Mouse (Mus musculus) CH12.LX (cell line): ENCODE results near the gene Rora. TPM values are rescaled to one million over a fixed set of nuclear protein-coding genes. Genes with fewer than 3 reads are reported as not detected.
A peak's percentile ranks its signal among the peaks of the same experiment; 100 is the strongest.

Experiments
- DNase-seq: peaks from one replicate; pipeline ENCODE4 v3.0.0-alpha.2; 2013; ENCODE audit errors: extremely low read depth
- H3K27ac ChIP-seq: 2 replicates; pipeline ENCODE4 v1.5.1; 2012; ENCODE audit warnings: low read depth, mild to moderate bottlenecking, control low read depth, moderate library complexity; ENCODE audit not compliant: insufficient read depth
- H3K27me3 ChIP-seq: replicated peaks from 2 replicates; pipeline ENCODE3; 2012; ENCODE audit warnings: inconsistent platforms
- H3K36me3 ChIP-seq, 2 experiments: replicated peaks in 1 of 2; 2 replicates each; pipeline versions ENCODE3 to v1.6.1; 2012; ENCODE audit warnings: inconsistent platforms in 1 of 2, low read length in 1 of 2, mild to moderate bottlenecking in 1 of 2, mixed read lengths in 1 of 2, moderate library complexity in 1 of 2; ENCODE audit not compliant: control insufficient read depth in 1 of 2, insufficient read depth in 1 of 2
- H3K4me1 ChIP-seq, 2 experiments: 2 replicates each; pipeline ENCODE4 v1.6.1; 2012; ENCODE audit warnings: inconsistent platforms in 1 of 2, moderate library complexity in 1 of 2; ENCODE audit not compliant: insufficient read depth in 2 of 2, control insufficient read depth in 1 of 2
- H3K4me2 ChIP-seq: 2 replicates; pipeline ENCODE4 v1.6.1; 2012; ENCODE audit warnings: low read depth, mild to moderate bottlenecking, control low read depth; ENCODE audit not compliant: poor library complexity, insufficient read depth, severe bottlenecking
- H3K4me3 ChIP-seq, 3 experiments: fragments of 150-350 bp in 1 of 3; sonication (generic) in 1 of 3; replicated peaks in 1 of 3; 2 replicates each; pipeline versions ENCODE3 to v1.5.1; 2011 to 2012; ENCODE audit warnings: low read depth in 2 of 3, low read length in 2 of 3, mild to moderate bottlenecking in 2 of 3, moderate library complexity in 2 of 3, control low read depth in 1 of 3, improper control_type of control experiment in 1 of 3, inconsistent platforms in 1 of 3, mixed read lengths in 1 of 3; ENCODE audit not compliant: poor library complexity in 1 of 3
- H3K79me2 ChIP-seq: replicated peaks from 2 replicates; pipeline ENCODE4 v1.6.1; 2012; ENCODE audit warnings: mild to moderate bottlenecking, moderate library complexity; ENCODE audit not compliant: control insufficient read depth, poor library complexity, insufficient read depth, severe bottlenecking; ENCODE audit errors: extremely low read depth
- H3K9ac ChIP-seq: 2 replicates; pipeline ENCODE4 v1.6.1; 2012; ENCODE audit warnings: low read depth, mild to moderate bottlenecking, control low read depth, moderate library complexity; ENCODE audit not compliant: insufficient read depth
- H3K9me3 ChIP-seq: replicated peaks from 2 replicates; pipeline ENCODE3; 2012; ENCODE audit warnings: low read length, inconsistent platforms, mixed read lengths
- BHLHE40 ChIP-seq: IDR thresholded peaks from 2 replicates; pipeline ENCODE4 v1.6.1; 2011; ENCODE audit warnings: mild to moderate bottlenecking, low read depth, low read length, improper control_type of control experiment
- CHD1 ChIP-seq: IDR thresholded peaks from 2 replicates; pipeline ENCODE4 v1.6.1; 2012; ENCODE audit warnings: low read depth, low read length, improper control_type of control experiment, inconsistent platforms
- CTCF ChIP-seq, 2 experiments: IDR thresholded peaks in 1 of 2; conservative IDR thresholded peaks in 1 of 2; 2 replicates each; pipeline ENCODE4 v1.5.1; 2011 to 2012; ENCODE audit warnings: low read depth in 2 of 2, low read length in 2 of 2, improper control_type of control experiment in 1 of 2, inconsistent platforms in 1 of 2, mild to moderate bottlenecking in 1 of 2, moderate library complexity in 1 of 2
- E2F4 ChIP-seq: IDR thresholded peaks from 2 replicates; pipeline ENCODE4 v1.6.1; 2011; ENCODE audit warnings: low read depth, low read length, improper control_type of control experiment; ENCODE audit not compliant: insufficient replicate concordance
- ELF1 ChIP-seq: IDR thresholded peaks from 2 replicates; pipeline ENCODE4 v1.6.1; 2014; ENCODE audit warnings: low read depth, mild to moderate bottlenecking, inconsistent platforms, low read length, improper control_type of control experiment
- EP300 ChIP-seq: IDR thresholded peaks from 2 replicates; pipeline ENCODE4 v1.6.1; 2011; ENCODE audit warnings: low read length, improper control_type of control experiment
- ETS1 ChIP-seq: conservative IDR thresholded peaks from 2 replicates; pipeline ENCODE4 v1.6.1; 2012; ENCODE audit warnings: low read depth, mild to moderate bottlenecking, inconsistent platforms, low read length, improper control_type of control experiment, moderate library complexity
- HCFC1 ChIP-seq: IDR thresholded peaks from 2 replicates; pipeline ENCODE4 v1.6.1; 2012; ENCODE audit warnings: low read depth, mild to moderate bottlenecking, inconsistent platforms, low read length, improper control_type of control experiment
- IRF4 ChIP-seq: IDR thresholded peaks from 2 replicates; pipeline ENCODE4 v1.6.1; 2014; ENCODE audit warnings: low read depth, mild to moderate bottlenecking, inconsistent platforms, low read length, improper control_type of control experiment
- JUND ChIP-seq: conservative IDR thresholded peaks from 2 replicates; pipeline ENCODE4 v1.6.1; 2011; ENCODE audit warnings: low read depth, low read length, improper control_type of control experiment
- KAT2A ChIP-seq: IDR thresholded peaks from 2 replicates; pipeline ENCODE4 v1.6.1; 2012; ENCODE audit warnings: low read length, improper control_type of control experiment, inconsistent platforms; ENCODE audit not compliant: insufficient replicate concordance
- MAZ ChIP-seq: IDR thresholded peaks from 2 replicates; pipeline ENCODE4 v1.6.1; 2012; ENCODE audit warnings: low read depth, mild to moderate bottlenecking, inconsistent platforms, low read length, improper control_type of control experiment, moderate library complexity
- MEF2A ChIP-seq: IDR thresholded peaks from 2 replicates; pipeline ENCODE4 v1.6.1; 2014; ENCODE audit warnings: low read depth, mild to moderate bottlenecking, inconsistent platforms, low read length, improper control_type of control experiment, borderline replicate concordance
- MXI1 ChIP-seq: IDR thresholded peaks from 2 replicates; pipeline ENCODE4 v1.6.1; 2011; ENCODE audit warnings: mild to moderate bottlenecking, low read depth, low read length, improper control_type of control experiment
- POLR2AphosphoS2 ChIP-seq: IDR thresholded peaks from 2 replicates; pipeline ENCODE4 v1.6.1; 2011; ENCODE audit warnings: low read depth, low read length, improper control_type of control experiment
- RCOR1 ChIP-seq: conservative IDR thresholded peaks from 2 replicates; pipeline ENCODE4 v1.6.1; 2012; ENCODE audit warnings: low read depth, mild to moderate bottlenecking, inconsistent platforms, low read length, improper control_type of control experiment
- SMC3 ChIP-seq: IDR thresholded peaks from 2 replicates; pipeline ENCODE4 v1.6.1; 2011; ENCODE audit warnings: low read depth, low read length, improper control_type of control experiment
- TBP ChIP-seq: conservative IDR thresholded peaks from 2 replicates; pipeline ENCODE4 v1.6.1; 2011; ENCODE audit warnings: low read depth, low read length, improper control_type of control experiment
- TCF12 ChIP-seq: IDR thresholded peaks from 2 replicates; pipeline ENCODE4 v1.6.1; 2014; ENCODE audit warnings: low read depth, mild to moderate bottlenecking, inconsistent platforms, low read length, improper control_type of control experiment
- UBTF ChIP-seq: IDR thresholded peaks from 2 replicates; pipeline ENCODE4 v1.6.1; 2012; ENCODE audit warnings: low read depth, mild to moderate bottlenecking, inconsistent platforms, low read length, improper control_type of control experiment, moderate library complexity
- USF1 ChIP-seq: IDR thresholded peaks from 2 replicates; pipeline ENCODE4 v1.6.1; 2014; ENCODE audit warnings: low read depth, mild to moderate bottlenecking, inconsistent platforms, low read length, improper control_type of control experiment
- USF2 ChIP-seq: conservative IDR thresholded peaks from 2 replicates; pipeline ENCODE4 v1.6.1; 2011; ENCODE audit warnings: low read depth, low read length, improper control_type of control experiment
- ZNF384 ChIP-seq: IDR thresholded peaks from 2 replicates; pipeline ENCODE4 v1.6.1; 2012; ENCODE audit warnings: low read depth, low read length, improper control_type of control experiment, inconsistent platforms
- dilution Hi-C: fragments of 300-500 bp; cut with MboI; formaldehyde crosslinking; loops from 2 replicates; pipeline ENCODE4 v1.14.3; 2020; ENCODE audit warnings: low sequenced_read_pairs; ENCODE audit not compliant: extremely low pct_unique_long_range_greater_than_20kb, extremely low pct_ligation_motif_present
- in situ Hi-C: fragments of 300-500 bp; cut with MboI; formaldehyde crosslinking; loops from 3 replicates; pipeline ENCODE4 v1.14.3; 2019; ENCODE audit warnings: low sequenced_read_pairs, low pct_ligation_motif_present, low pct_unique_long_range_greater_than_20kb, mixed read lengths
- polyA plus RNA-seq: library from polyadenylated mRNA; unstranded; fragments of >175 nt; gene quantifications from 2 replicates; pipeline ENCODE4 v1.2.1, GENCODE M21; 2012; ENCODE audit warnings: low read depth; ENCODE audit not compliant: insufficient read length
- total RNA-seq, 2 experiments: library from RNA; depleted of rRNA; stranded (reverse); fragments of 300-350 nt in 1 of 2; fragments of >200 nt in 1 of 2; gene quantifications; 2 replicates each; pipeline ENCODE4 v1.2.3; 2012 to 2014

Rora gene
- total and polyA plus RNA-seq, 3 experiments, result 0.36 to 0.66 (median 0.64) TPM

GRCm38 (mm10) chr9:69334106-69334505 lies 680.5 kb downstream of the Rora start:
- Histone ChIP-seq H3K36me3 (no peaks in the 10 kb centered on the region), H3K9me3 (no peaks in the 10 kb centered on the region), H3K27me3 (no peaks in the 10 kb centered on the region), H3K79me2 (no peaks in the 10 kb centered on the region), H3K9ac (no peak overlapping the region), H3K27ac (no peak overlapping the region), H3K4me2 (no peak overlapping the region), H3K4me1 (peaks cover 13 to 22% of the 10 kb centered on the region in 2 experiments), H3K4me3 (no peak overlapping the region)
- in situ Hi-C loops, result no loop called here
- dilution Hi-C loops, result no loop called here
- no peak for TF ChIP-seq SMC3
- TF ChIP-seq KAT2A, result no peak
- no peak for TF ChIP-seq CTCF (conservative IDR thresholded peaks at IDR 0.05 in 1 of 2, IDR thresholded peaks at IDR 0.05 in 1 of 2; ENCODE audit: low read depth in 2 of 2, low read length in 2 of 2)
- no peak for TF ChIP-seq POLR2AphosphoS2
- TF ChIP-seq ETS1, result no peak
- TF ChIP-seq RCOR1, result no peak
- no peak for TF ChIP-seq USF1
- TF ChIP-seq CHD1, result no peak
- TF ChIP-seq USF2, result no peak
- TF ChIP-seq ELF1, result no peak
- TF ChIP-seq JUND, result no peak
- TF ChIP-seq E2F4, result no peak
- TF ChIP-seq HCFC1, result no peak
- no peak for TF ChIP-seq MXI1
- no peak for DNase-seq

DNA sequence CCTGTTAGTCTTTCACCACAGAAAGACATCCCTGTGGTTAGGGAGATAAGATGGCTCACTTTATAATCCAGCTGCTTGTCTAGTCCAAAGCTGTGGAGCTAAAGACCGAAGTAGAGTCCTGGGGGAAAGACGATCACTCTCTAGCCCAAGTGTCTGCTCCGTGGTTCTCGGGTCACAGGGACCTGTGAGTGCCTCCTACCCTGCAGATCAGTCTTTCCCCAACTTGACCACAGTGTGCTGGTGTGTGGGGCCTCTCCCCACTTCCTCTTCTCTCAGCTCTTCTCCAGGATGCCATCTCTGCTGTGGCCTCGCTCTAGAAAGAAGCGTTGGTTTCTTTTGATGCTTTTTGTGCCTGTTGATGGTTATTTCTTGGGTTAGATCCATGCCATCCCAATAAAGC lies 682.5 kb downstream of the Rora start:
- peak overlapping the region; percentile 71 for H3K4me2 ChIP-seq
- no peak overlapping the region for H3K27ac ChIP-seq
- H3K4me1 ChIP-seq, result peaks cover 19 to 22% of the 10 kb centered on the region in 2 experiments
- dilution Hi-C loops, result no loop called here
- TF ChIP-seq MEF2A, result peak; percentile 22; the same call in 1 of the 2 replicates
- TF ChIP-seq TBP, result peak; percentile 67; the same call in 1 of the 2 replicates
- TF ChIP-seq UBTF, result 0 out of 2 replicates have a peak, but pooled peaks have one; percentile 41
- peak; percentile 81 for TF ChIP-seq EP300
- peak; percentile 85 for TF ChIP-seq IRF4
- TF ChIP-seq MAZ, result no peak
- TF ChIP-seq ZNF384, result no peak
- TF ChIP-seq ETS1, result peak; percentile 26; the same call in 1 of the 2 replicates
- TF ChIP-seq BHLHE40, result peak; percentile 69
- no peak for TF ChIP-seq USF1
- TF ChIP-seq TCF12, result peak; percentile 51; the same call in 1 of the 2 replicates
- H3K79me2 ChIP-seq, result no peaks in the 10 kb centered on the region
- peak overlapping the region; percentile 40 for H3K9ac ChIP-seq
- H3K27me3 ChIP-seq, result no peaks in the 10 kb centered on the region
- H3K4me3 ChIP-seq, result peak overlapping the region in 1 of 3 experiments; percentile 15
- no peaks in the 10 kb centered on the region for H3K9me3 ChIP-seq
- in situ Hi-C loops, result no loop called here
- H3K36me3 ChIP-seq, result no peaks in the 10 kb centered on the region
- DNase-seq, result peak; percentile 73
